Mouse (Mus musculus) lung, postnatal 0 days (tissue): ENCODE data around the gene Pard3. TPM values are rescaled to one million over a fixed set of nuclear protein-coding genes. Genes with fewer than 3 reads are reported as not detected.

ENCODE experiments used
- ATAC-seq: fragments of 200-750 bp; cut with Nextera tagmentation; 2 replicates; pipeline ENCODE4 v1.8.0; 2017; ENCODE audit warnings: moderate library complexity
- DNase-seq: peaks from one replicate; pipeline ENCODE4 v3.0.0-alpha.2; 2016; ENCODE audit warnings: low spot score
- H3K27ac ChIP-seq: fragments of 300-500 bp; sonication (generic); 2 replicates; pipeline ENCODE4 v1.5.1; 2014; ENCODE audit warnings: antibody characterized with exemption, mild to moderate bottlenecking, low read length, mixed read lengths
- H3K27me3 ChIP-seq: fragments of 300-500 bp; sonication (generic); replicated peaks from 2 replicates; pipeline ENCODE4 v1.6.1; 2014; ENCODE audit warnings: low read length, mixed read lengths; ENCODE audit not compliant: insufficient read depth
- H3K36me3 ChIP-seq: fragments of 300-500 bp; sonication (generic); 2 replicates; pipeline ENCODE4 v1.6.1; 2014; ENCODE audit warnings: low read length, mixed read lengths; ENCODE audit not compliant: insufficient read depth
- H3K4me1 ChIP-seq: fragments of 300-500 bp; sonication (generic); 2 replicates; pipeline ENCODE4 v1.6.1; 2014; ENCODE audit warnings: antibody characterized with exemption, low read depth, low read length, mixed read lengths; ENCODE audit not compliant: insufficient read depth
- H3K4me2 ChIP-seq: fragments of 300-500 bp; sonication (generic); replicated peaks from 2 replicates; pipeline ENCODE4 v1.6.1; 2014; ENCODE audit warnings: low read depth, mild to moderate bottlenecking, low read length, moderate library complexity, mixed read lengths
- H3K4me3 ChIP-seq: fragments of 300-500 bp; sonication (generic); 2 replicates; pipeline ENCODE4 v1.5.1; 2014; ENCODE audit warnings: low read depth, low read length
- H3K9ac ChIP-seq: fragments of 300-500 bp; sonication (generic); replicated peaks from 2 replicates; pipeline ENCODE4 v1.6.1; 2014; ENCODE audit warnings: low read depth, mild to moderate bottlenecking
- H3K9me3 ChIP-seq: fragments of 300-500 bp; sonication (generic); 2 replicates; pipeline ENCODE4 v1.6.1; 2016; ENCODE audit warnings: low read length, mixed read lengths
- CTCF ChIP-seq: IDR thresholded peaks from 2 replicates; pipeline ENCODE4 v1.5.1; 2016; ENCODE audit warnings: antibody characterized with exemption, mild to moderate bottlenecking
- EP300 ChIP-seq: IDR thresholded peaks from 2 replicates; pipeline ENCODE4 v1.6.1; 2016; ENCODE audit warnings: antibody characterized with exemption, mild to moderate bottlenecking, control low read depth
- WGBS: fragments of 180-500 bp; shearing (Covaris S2); extraction: QIAGEN DNeasy Blood & Tissue Kit; methylation state at CpG from one replicate; pipeline ENCODE4 v1.1.7; 2014; 5-methylcytosine and 5-hydroxymethylcytosine counted together
- polyA plus RNA-seq: library from polyadenylated mRNA; unstranded; fragments of >200 nt; fragmentation: Nextera tagmentation; extraction: Ambion mirVana; gene quantifications from 2 replicates; pipeline ENCODE4 v1.2.1, GENCODE M21; 2015

Gene Pard3
- polyA plus RNA-seq, 1 experiment from 2014 or later = 13.2 TPM

DNA sequence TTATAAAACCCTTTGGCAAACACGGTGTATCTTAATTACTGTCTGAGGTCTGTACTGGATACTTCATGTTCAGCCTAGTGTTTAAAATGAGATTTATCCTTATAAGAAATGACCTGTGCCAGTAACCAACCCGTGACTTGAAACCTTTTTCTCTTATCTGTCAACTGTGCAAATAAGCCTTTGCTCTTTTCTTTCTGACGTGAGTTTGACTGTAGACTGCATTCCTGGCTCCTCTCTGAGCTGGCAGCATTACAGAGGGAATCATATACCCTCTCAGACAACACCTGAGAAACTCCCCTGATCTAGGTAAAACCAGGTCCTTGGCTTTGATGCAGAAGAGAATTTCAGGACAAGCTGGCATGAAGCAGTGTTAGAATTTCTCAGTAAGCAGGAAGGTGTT lies 394.2 kb downstream of the Pard3 start:
- TF ChIP-seq EP300 (no peak), CTCF (no peak)
- Histone ChIP-seq H3K4me2 (no peak overlapping the region), H3K9me3 (no peaks in the 10 kb centered on the region), H3K4me3 (no peak overlapping the region), H3K9ac (no peak overlapping the region), H3K36me3 (no peaks in the 10 kb centered on the region), H3K27me3 (no peaks in the 10 kb centered on the region), H3K4me1 (no peaks in the 10 kb centered on the region), H3K27ac (no peak overlapping the region)
- ATAC-seq (no peak), DNase-seq (no peak)
- WGBS = 66% methylated on average over 3 of the region's 3 CpGs

DNA sequence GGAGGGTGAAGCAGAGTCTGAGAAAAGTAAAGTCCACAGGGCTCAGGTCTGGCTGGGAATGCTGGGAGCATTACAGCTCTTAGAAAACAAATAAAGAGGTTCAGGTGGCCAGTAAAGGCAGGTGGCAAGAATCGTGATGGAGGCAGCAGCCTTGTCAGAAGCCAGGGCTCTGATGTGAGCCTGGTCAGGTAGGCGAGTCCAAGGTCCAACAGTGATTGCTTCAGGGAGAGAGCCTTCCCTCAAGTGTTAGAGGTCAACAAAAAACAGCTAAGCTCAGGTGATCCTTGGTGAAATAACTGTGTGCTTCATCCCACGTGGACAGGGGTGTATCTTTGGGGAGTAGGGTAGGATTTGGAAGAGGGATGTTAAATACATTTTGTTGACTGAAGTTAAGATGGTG lies 397.5 kb downstream of the Pard3 start:
- DNase-seq (no peak), ATAC-seq (no peak)
- no peaks in the 10 kb centered on the region for H3K9me3 ChIP-seq
- H3K9ac ChIP-seq = no peak overlapping the region
- H3K27ac ChIP-seq = no peak overlapping the region
- H3K36me3 ChIP-seq = no peaks in the 10 kb centered on the region
- TF ChIP-seq CTCF (no peak), EP300 (no peak)
- no peak overlapping the region for H3K4me3 ChIP-seq
- WGBS = 64% methylated on average over 3 of the region's 3 CpGs
- H3K4me2 ChIP-seq = no peak overlapping the region
- no peaks in the 10 kb centered on the region for H3K27me3 ChIP-seq
- H3K4me1 ChIP-seq = no peaks in the 10 kb centered on the region

DNA sequence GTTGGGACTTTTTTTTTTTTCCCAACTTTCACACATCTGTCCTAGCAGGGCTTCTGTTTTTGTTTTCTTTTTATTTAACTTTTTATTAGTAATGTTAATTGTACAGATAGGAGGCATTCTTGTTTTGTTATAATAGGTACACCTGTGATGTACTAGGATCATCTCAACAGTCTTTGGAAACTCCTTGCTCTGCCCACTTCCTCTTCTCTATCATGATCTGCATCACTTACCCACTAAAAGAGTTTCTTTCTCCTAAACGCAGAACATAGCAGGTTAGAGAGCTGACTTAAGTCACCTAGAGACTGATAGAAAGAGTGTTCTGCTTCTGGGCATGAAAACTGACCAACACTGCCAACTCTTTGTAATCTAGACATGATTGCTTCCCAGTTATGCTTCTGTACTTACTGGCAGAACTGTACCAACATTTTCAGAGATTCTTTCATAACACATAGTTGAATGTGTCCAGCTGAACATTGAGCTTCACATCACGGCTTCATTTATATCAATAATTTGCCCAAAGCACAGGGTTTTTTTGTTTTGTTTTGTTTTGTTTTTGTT lies 398.8 kb downstream of the Pard3 start:
- Histone ChIP-seq H3K9me3 (no peaks in the 10 kb centered on the region), H3K4me1 (no peaks in the 10 kb centered on the region), H3K27ac (no peak overlapping the region), H3K27me3 (no peaks in the 10 kb centered on the region), H3K4me3 (no peak overlapping the region), H3K36me3 (no peaks in the 10 kb centered on the region), H3K9ac (no peak overlapping the region), H3K4me2 (no peak overlapping the region)
- DNase-seq (no peak), ATAC-seq (no peak)
- 81% methylated on average over 2 of the region's 2 CpGs for WGBS
- TF ChIP-seq CTCF (no peak), EP300 (no peak)

DNA sequence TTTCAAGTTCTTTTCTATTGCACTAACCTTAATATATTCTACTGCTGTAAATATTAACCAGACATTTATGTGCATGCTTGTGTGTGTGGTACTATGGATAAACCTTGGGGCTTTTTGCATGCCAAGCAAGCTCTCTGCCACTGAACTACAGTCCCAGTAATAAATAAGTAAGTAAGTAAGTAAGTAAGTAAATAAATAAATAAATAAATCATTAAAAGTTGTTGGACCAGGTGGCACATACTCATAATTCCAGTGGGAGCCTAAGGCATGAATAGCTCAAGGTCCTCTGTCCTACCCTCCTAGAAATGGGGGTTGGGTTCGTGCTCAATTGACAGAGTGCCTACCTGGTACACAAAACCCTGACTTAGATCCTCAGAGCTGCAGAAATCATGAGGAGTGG lies 400.6 kb downstream of the Pard3 start:
- no peak overlapping the region for H3K9ac ChIP-seq
- no peaks in the 10 kb centered on the region for H3K36me3 ChIP-seq
- DNase-seq (no peak), ATAC-seq (no peak)
- H3K27me3 ChIP-seq = no peaks in the 10 kb centered on the region
- H3K4me3 ChIP-seq = no peak overlapping the region
- no peaks in the 10 kb centered on the region for H3K4me1 ChIP-seq
- no peak overlapping the region for H3K4me2 ChIP-seq
- no peak overlapping the region for H3K27ac ChIP-seq
- TF ChIP-seq CTCF (no peak), EP300 (no peak)
- no peaks in the 10 kb centered on the region for H3K9me3 ChIP-seq
- WGBS = 88% methylated on average over 1 of the region's 1 CpGs

DNA sequence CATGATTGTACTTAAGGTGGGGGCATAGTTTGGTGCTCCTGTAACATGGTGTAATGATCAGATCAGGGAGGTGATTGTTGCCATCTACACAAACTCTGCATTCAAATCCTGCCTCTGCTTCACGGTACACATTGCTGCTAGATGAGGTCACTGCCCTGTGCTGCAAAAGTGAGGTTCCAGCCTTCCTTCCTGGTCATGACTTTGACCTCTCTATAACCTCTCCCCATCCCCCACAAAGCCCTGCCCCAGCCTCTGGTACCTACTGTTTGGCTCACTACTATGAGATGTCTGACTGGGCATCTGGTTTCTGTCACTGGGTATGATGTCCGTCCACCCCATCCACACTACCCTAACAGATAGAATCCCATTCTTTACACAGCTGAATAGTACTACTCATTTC lies 408.5 kb downstream of the Pard3 start:
- Histone ChIP-seq H3K27me3 (no peaks in the 10 kb centered on the region), H3K9me3 (no peaks in the 10 kb centered on the region), H3K9ac (no peak overlapping the region), H3K4me1 (no peaks in the 10 kb centered on the region), H3K4me2 (no peak overlapping the region), H3K36me3 (0 out of 2 replicates have a peak, but pooled peaks cover 6% of the 10 kb centered on the region), H3K4me3 (no peak overlapping the region), H3K27ac (no peak overlapping the region)
- WGBS = 58% methylated on average over 2 of the region's 2 CpGs
- no peak for DNase-seq
- ATAC-seq = no peak
- TF ChIP-seq CTCF (no peak), EP300 (no peak)

DNA sequence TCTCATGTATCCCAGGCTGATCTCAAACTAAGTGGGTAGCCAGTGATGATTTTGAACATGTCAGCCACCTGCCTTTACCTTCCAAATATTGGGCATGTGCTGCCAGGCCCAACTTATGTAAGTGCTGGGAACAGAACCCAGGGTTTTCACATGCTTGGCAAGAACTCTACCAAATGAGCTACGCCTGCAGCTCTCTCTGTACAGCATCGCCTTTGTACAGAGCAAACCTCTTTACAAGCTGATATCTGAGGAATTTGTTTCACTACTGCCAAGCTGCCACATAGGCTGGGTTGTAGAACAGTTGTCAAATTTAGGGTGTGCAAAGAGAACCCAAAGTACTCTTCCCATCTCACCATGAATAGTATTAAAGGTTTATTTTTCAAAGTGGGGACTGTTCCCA lies 416.3 kb downstream of the Pard3 start:
- TF ChIP-seq EP300 (no peak), CTCF (no peak)

DNA sequence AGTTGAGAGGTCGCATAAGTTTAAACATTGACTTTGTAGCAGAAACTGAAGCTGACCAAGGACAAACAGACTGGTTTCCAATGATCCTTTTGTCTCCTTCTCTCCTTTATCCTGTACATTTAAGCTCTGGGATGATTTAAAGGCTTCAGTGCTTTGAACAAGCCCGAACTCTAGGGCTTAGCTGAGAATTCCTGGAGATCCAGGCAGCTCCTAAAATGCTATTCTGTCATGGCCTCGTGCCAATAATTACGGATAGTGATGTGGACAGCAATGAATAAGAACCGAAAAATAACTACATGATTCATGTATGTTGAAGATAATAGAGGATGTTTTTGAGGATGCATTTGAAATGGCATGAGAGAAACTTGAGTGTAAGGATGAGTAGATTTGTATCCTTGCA lies 421.9 kb downstream of the Pard3 start:
- no peaks in the 10 kb centered on the region; the same call in 1 of the 2 replicates for H3K4me1 ChIP-seq
- DNase-seq (peak; percentile 10), ATAC-seq (no peak)
- TF ChIP-seq CTCF (no peak), EP300 (no peak)
- no peak overlapping the region for H3K4me2 ChIP-seq
- H3K4me3 ChIP-seq = no peak overlapping the region
- no peak overlapping the region for H3K9ac ChIP-seq
- 39% methylated on average over 5 of the region's 5 CpGs for WGBS
- H3K27me3 ChIP-seq = no peaks in the 10 kb centered on the region
- H3K27ac ChIP-seq = no peak overlapping the region
- H3K36me3 ChIP-seq = no peaks in the 10 kb centered on the region
- H3K9me3 ChIP-seq = no peaks in the 10 kb centered on the region

More for the DNA sequence above, 416.3 kb downstream of the Pard3 start:
- H3K27me3 ChIP-seq = no peaks in the 10 kb centered on the region
- no peak overlapping the region for H3K27ac ChIP-seq
- H3K9me3 ChIP-seq = no peaks in the 10 kb centered on the region
- 62% methylated on average over 2 of the region's 2 CpGs for WGBS
- no peak for ATAC-seq
- H3K4me2 ChIP-seq = no peak overlapping the region
- H3K4me3 ChIP-seq = no peak overlapping the region
- H3K9ac ChIP-seq = no peak overlapping the region
- H3K4me1 ChIP-seq = no peaks in the 10 kb centered on the region
- no peak for DNase-seq
- H3K36me3 ChIP-seq = 0 out of 2 replicates have a peak, but pooled peaks cover 6% of the 10 kb centered on the region
